Mouse (Mus musculus): ENCODE measurements around the gene Pld6. TPM values are rescaled to one million over a fixed set of nuclear protein-coding genes. Genes with fewer than 3 reads are reported as not detected.

Pld6 gene
- total RNA-seq, 2 experiments from 2014 or later, result 0.91 to 0.92 TPM

DNA sequence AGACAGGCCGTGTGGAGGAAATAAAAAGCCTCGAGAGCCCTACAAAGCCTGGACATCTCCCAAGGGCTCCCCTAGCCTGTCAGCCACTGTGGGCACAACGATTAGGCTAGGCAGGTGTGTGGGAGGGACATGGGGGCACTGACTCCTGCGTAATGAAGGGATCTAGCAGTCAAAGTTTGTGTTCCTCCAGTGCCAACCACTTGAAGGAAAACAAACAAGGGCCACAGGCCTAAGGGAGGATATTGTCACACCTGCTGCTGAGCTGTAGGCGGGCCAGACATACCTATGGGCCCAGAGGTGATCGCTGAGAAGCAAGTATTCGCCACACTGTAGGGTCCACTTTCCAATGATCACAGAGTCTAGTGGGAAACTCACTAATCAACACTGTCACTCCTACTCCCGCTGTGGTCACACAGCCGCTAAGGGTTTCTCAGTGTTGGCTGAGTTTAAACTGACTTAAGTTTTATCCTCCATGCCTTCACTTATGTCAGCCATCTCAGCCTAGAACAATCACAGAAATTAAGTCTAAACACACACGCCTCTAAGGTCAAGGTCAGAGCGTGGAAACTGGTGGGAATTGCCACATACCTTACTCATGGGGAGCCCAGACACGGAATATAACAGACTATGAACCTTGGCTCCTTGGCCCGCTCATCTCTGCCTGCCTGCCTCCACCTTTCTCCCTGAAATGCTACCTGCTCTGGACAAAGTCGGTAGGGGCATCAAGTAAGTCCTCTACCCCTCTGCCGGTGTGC is 824 bp downstream of the Pld6 start:
- no peak for DNase-seq (ENCODE audit: low spot score in 2 of 2)

DNA sequence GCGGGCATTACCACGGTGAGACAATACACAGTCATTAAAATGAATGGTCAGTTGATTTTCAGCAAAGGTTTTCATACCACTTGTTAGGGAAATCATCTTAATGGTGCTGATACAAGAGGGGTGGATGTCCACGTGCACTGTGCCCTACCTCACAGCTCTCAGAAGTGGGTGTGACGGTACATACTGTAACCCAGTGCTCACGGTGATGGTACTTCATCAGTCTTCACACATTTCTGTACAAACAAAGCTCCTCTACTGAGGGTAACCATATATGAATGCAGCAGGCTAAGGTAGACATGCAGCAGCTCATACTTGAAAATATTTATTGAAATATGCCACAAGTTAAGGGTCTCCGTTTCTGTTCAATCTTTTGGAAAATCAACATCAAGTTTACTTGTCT is 3.9 kb downstream of the Pld6 start:
- no peak for DNase-seq (ENCODE audit: low spot score in 2 of 2)

DNA sequence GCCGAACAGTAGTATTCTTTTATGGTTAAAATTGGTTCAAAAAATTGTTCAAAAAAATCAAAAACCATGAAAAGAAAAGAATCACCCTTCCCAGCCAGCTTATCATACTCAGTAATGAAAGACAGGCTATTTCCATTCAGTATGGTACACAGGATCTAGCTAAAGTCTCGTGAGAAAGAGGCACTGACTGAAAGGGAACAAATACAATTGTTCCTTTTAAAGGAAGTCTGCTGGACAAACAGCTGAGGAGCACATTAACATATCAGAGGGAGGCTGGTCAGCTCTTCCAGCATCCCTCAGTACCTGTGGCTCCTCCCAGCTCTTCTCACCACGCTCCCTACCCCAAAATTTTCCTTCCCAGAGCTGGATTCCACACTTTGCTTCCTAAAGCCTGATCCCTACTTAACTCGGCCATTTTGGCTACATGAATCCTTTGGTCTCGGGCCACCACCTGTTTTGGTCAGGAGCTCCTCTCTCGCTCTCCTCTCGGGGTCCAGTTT is 5.3 kb downstream of the Pld6 start:
- DNase-seq (ENCODE audit: low spot score in 2 of 2), result no peak

DNA sequence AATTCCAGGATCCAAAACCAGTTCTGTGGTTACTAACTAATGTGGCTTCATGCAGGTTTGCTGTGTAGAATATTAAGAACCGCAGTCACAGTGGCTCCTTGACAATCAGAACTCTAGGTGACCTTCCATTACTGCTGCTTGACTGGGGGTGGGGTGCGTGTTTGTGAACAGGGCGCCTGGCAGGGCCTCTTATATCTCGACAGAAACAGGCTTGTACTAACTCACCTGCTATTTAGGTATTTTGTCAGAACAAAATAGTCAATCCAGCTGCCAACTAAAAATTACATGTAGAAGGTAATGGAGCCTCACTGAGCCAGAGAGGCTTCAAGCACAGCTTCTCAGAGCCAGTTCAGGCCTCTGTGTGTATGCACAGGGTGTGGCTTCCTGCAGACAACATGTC is 7.2 kb downstream of the Pld6 start:
- no peak for DNase-seq (ENCODE audit: low spot score in 2 of 2)

DNA sequence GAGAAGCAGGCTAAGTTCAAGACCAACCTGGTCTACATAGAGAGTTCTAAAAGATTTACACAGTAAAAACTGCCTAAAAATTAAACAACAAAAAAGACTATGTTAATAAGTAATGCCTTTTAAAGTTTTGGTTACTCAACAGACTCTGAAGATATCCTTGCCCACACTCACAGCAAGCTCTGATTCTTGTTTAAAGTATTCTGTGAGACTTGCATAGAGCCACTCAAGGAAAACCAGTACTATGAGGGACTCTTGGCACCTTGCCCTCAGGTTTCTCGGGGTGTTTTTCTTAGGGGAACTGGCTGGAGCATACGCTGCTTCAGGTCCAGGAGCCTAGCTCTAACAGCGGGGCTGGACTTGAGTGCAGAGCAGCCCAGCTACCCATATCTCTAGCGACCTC is 8.0 kb downstream of the Pld6 start:
- no peak for DNase-seq (ENCODE audit: low spot score in 2 of 2)

DNA sequence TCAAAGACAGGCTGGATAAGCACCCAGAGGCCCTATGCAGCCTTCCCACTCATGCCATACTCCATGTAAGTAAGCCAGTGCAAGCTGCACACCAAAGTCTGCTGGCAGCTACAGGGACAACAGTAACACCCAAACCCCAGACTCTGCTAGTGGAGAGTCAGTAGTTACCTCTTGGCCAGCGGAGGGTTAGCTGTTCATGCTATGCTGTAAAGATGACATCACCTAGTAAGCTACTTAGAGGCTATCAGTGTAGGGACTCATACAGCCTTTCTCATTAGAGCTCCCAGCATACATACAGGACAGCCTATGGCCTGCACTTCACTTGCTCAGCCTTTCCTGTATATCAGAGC is 8.6 kb downstream of the Pld6 start:
- DNase-seq (ENCODE audit: low spot score in 2 of 2), result no peak

DNA sequence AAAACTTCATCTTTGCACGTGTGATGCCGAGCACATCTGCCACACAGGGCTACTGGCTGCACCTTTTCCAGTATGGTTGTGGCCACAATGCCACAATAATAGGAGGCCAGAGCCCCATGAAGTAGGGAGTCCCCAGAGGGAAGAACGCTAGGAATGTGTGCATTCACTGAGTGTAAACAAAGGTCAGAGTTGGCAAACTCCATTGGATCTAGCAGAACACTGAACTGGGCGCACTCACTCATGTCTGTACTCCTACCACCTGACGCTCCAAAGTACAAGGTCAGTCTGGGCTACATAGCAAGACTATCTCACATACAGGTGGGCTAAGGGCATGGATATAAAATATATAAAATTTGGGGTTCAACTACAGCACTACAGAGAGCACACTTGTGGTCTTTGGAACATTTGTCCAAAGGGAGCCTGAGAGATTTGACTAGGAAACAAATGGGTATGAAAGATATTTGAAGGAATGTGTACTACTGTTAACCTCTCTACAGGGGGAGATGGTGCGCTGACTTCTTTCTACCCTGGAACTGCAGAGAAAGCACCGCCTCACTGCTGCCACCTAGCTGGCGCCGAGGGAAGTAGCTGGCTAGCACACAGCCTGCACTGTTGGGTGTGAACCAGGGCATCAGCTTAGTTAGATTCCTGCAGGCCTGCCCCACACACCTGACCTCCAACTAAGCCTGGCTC is 9.1 kb downstream of the Pld6 start:
- peak; percentile 69 to 75 for DNase-seq (ENCODE audit: low spot score in 2 of 2)

DNA sequence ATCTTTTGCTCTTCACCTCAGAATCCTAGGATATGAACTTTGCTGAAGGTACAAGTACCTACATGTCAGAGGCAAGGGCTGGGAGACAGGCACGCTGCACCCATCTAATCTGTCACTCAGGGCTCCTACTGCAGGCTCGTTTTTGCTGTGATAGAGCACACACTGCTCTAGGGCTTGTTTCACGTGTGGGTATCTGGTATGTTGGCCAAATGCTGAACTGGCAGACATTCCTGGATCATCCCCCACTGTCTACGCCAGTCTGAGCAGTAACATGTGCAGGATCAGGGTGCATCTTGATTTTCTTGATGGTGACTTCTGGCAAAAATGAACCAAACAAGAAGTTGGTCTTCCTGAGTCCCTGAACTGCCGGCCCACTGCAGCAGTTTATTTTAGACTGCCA is 10.2 kb downstream of the Pld6 start:
- DNase-seq (ENCODE audit: low spot score in 2 of 2), result peak in 1 of 2 experiments; percentile 44

DNA sequence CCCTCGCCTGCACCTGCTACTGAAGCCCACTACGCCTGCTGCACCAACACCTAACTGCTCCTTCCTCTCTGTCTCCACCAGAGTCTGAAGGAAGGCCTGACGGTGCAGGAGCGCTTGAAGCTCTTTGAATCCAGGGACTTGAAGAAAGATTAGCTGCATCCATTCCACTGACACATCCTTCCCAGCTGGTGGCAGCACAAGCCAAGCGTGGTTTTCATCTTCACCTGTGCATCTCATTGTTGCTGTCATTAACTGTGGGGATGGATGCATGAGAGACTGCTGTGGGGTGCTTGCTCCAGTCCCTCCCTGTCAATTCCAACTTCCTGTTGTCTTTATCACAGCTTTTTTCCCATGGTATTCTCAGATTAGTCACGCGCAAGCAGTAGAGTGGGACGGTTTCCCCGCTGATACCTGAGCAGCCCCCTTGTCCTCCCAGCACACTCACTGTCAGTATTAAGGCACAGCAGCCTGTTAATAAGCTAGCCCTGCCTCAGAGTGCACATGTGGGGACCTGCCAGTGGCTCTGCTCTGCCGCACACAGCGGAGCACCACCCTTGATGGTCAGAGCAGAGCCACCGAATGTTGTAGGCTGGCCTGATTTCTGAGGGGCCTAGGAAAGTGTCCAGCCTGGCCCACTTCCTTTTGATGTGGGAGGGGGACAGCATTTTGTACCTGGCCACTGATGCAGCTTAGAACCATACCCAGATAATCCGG is 11.9 kb downstream of the Pld6 start:
- DNase-seq (ENCODE audit: low spot score in 2 of 2), result no peak

DNA sequence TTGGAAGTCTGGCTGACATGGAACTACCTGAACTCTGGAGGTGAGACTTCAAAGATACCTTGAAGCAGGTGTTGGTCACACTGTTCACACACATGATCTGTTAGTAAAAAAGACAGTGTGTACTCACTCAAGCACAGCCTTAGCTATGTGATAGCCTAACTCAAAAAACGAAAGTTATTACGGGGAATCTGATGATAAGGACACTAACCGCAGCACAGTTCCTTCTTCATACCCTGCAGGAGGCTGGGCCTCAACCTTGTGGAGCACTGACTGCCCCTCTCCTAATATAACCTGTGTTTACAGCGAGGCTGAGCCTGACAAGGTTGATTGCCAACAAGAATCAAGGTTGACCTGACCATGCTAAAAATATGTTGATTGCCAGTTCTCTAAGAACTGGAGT is 12.9 kb downstream of the Pld6 start:
- DNase-seq (ENCODE audit: low spot score in 2 of 2), result no peak

DNA sequence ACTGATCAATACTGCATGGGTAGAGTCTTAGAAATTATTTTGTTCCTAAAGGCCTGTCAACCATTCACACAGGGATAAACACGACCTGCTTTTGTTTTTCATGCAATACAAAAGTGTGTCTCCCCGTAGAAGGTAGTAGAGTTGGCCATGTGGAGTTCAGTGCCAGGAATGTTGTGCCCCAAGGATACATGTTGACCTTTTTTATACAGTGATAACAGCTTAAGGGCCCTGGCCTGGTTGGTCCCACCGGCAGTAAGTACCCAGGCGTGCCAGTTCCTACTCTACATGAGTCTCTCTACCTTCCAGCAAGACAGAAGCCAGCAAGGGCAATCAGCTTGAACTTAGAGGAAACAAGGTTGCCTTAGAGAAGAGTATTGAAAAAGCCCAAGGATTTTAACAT is 14.5 kb downstream of the Pld6 start:
- DNase-seq (ENCODE audit: low spot score in 2 of 2), result no peak

DNA sequence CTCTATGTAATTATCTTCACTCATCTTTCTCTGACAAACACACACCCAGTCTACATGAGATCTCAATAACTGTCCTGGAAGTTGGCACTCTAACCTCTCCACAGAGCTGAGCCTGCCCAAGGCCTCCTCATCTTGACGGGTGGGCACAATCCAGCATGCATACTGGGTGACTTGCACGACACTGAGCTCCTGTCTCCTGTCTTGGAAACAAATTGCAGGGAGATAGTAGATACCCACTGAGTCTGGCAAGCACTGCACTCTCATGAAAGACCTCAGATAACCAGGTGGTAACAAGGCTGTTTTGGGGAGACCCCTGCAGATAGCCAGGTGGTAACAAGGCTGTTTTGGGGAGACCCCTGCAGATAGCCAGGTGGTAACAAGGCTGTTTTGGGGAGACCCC is 15.2 kb downstream of the Pld6 start:
- no peak for DNase-seq (ENCODE audit: low spot score in 2 of 2)

DNA sequence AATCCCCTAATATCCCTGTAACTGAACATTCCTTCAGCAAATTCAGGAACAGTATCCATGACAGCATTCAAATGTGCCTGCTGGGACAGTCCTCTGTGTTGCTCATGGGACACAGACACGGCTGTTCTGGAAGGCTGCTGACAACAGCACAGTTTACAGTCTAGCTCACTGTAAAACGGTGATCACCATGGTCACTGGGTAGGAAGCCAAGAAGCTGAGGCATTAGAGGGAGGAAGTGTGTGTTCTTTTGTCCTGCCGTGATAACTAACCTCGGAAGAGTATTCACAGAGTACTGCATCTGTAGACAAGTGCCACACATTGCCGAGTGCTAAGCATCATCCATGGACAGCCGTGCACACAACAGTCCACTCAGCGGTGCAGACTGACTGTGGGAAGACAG is 16.7 kb downstream of the Pld6 start:
- DNase-seq (ENCODE audit: low spot score in 2 of 2), result no peak

DNA sequence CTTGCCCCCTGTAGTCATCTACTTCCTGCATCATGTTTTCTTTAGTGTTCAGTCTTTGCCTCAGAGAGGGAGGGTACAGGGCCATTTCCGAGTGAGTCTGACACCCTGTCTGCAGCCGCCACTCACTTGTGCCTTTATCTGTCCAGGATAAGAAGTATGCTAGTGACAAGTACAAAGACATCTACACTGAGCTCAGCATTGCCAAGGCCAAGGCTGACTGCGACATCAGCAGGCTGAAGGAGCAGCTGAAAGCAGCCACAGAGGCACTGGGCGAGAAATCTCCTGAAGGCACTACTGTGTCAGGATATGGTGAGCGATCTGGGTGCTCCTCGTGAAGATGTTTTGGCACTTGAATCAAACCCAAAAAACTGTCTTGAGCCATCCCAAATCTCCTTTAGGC is 17.7 kb downstream of the Pld6 start:
- no peak for DNase-seq (ENCODE audit: low spot score in 2 of 2)

DNA sequence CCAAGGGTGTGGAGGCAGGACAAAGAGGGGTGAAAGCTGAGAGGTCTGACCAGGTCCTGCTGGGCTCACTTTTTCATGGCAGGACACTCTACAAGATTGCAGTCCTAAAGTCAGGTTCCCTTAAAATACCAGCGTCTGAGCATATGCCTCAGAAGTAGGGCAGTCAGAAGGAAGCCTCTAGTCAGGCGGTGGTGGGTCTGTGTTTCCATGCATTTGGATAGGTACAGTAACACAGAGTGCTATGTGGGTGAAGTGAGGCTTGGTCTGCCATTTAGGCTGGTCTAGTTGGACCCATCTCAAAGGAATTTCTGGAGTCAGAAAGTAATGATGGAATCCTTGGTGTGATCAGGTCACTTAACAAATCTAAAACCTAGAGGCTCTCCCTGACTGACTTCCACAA is 18.1 kb downstream of the Pld6 start:
- DNase-seq (ENCODE audit: low spot score in 2 of 2), result no peak

DNA sequence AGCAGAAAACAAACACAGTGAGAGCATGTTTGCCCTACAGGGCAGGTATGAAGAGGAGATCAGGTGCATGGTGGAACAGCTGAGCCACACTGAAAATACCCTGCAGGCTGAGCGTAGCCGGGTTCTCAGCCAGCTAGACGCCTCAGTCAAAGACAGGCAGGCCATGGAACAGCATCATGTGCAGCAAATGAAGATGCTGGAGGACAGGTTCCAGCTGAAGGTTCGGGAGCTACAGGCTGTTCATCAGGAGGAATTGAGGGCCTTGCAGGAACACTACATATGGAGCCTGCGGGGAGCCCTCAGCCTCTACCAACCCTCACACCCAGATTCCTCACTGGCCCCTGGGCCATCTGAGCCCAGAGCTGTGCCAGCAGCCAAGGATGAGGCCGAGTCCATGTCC is 26.6 kb downstream of the Pld6 start:
- no peak for DNase-seq (ENCODE audit: low spot score in 2 of 2)

DNA sequence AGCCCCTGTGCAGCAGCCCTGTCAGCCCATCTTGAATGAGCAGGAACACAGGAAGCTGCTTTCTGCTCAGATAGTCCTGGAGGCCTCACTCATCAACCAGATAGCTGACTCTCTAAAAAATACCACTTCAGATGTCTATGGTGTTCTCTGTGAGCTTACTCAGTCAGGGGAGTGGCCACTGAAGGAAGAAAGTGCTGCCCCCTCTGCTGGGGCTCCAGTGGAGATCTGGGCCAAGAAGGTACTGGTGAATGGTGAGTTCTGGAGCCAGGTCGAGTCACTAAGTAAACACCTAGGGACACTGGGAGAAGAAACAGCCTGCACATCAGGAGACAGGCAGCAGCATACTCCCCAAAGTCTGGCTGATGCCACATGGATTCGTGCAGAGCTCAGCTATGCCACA is 27.8 kb downstream of the Pld6 start:
- DNase-seq (ENCODE audit: low spot score in 2 of 2), result no peak

DNA sequence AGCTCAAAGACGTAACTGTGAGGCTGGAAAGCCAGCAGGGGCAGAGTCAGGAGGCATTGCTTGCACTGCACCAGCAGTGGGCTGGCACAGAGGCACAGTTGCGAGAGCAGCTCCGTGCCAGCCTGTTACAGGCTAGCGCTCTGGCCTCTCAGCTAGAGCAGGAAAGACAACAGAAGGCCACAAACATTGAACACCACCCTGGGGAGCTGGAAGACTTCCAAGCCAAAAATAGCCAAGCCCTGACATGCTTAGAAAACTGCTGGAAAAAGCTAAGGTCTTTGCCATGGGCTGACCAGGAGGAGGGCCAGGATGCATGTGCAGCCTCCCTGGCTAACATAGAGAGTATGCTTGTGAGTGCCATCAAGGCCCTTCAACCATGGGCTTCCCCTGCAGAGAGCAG is 28.3 kb downstream of the Pld6 start:
- peak; percentile 43 to 48 for DNase-seq (ENCODE audit: low spot score in 2 of 2)

DNA sequence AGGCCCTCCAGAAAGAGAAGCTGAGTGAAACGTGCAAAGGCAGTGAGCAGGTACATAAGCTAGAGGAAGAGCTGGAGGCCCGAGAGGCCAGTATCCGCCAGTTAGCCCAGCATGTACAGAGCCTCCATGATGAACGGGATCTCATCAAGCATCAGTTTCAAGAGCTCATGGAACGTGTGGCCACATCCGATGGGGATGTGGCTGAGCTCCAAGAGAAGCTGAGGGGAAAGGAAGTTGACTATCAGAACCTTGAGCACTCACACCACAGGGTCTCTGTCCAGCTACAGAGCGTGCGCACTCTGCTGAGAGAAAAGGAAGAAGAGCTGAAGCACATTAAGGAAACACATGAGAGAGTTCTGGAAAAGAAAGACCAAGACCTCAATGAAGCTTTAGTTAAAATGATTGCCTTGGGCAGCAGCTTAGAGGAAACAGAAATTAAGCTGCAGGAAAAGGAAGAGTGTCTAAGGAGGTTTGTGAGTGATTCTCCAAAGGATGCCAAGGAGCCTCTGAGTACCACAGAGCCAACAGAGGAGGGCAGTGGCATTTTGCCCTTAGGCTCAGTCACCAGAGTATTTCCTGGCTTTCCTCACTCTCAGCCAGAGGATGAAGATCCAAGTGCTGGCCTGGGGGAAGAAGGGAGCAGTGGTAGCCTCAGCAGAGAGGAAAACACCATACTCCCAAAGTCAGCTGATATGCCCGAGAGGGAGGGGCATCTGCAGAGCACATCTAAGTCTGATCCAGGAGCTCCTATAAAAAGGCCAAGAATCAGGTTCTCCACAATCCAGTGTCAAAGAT is 29.1 kb downstream of the Pld6 start:
- DNase-seq (ENCODE audit: low spot score in 2 of 2), result no peak

DNA sequence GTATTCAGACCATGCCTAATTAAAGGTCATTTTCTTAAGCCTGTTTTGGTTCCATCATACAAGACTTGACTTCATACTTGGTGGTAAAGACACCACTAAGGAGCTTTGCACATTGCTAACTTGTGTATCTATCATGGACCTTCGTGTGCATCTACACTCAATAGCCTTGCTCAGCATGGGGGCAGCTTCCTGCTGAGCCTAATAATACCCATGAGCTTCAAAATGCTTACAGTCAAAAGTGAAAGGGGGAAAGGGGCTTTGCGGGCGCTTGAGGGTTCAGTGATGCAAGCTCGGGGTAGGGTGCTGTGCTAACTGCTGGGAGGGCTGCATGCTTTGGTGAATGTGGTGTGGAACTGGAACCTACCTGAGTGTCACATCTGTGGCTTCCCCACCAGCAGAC is 31.1 kb downstream of the Pld6 start:
- no peak for DNase-seq (ENCODE audit: low spot score in 2 of 2)

DNA sequence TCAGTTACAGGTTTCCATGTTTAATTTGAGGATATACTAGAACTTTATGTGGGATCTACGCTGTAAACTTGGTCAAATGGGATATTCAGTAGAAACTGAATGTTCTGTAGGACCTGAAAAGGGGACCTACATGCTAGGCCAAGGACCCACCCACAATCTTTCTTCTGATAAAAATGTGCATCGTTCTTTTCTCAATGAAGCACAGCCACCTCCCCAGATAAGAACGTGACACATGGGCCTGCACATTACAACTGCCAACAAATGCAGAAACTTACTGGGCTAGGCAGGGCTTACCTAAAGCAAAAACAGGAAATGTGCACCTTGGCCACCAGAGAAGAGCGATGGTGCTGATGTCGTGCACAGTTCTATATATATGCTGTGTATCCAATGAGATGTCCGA is 32.9 kb downstream of the Pld6 start:
- no peak for DNase-seq (ENCODE audit: low spot score in 2 of 2)

DNA sequence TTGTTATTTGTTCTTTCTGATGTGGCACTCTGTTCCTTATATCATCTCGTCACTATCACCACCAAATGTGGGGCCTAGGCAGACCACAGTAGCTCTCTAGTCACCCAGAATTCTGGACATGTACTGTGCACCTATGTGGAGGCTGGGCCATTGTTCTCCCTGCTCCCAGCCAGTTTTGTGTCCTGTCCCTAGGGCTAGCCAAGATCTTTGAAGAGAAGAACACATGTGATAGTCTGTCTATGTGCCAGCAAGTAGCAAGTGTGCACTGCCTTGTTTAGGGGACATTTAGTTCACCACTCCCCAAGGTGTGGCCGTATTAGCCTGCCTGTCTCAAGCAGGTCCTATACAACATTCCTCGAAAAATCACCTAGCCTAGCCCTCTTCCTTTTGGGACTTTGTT is 38.4 kb downstream of the Pld6 start:
- no peak for DNase-seq (ENCODE audit: low spot score in 2 of 2)

Data from layer of hippocampus, postnatal 14 days (tissue).